Mouse (Mus musculus) CH12.LX (cell line): ENCODE data around the gene Fbxl18. TPM values are rescaled to one million over a fixed set of nuclear protein-coding genes. Genes with fewer than 3 reads are reported as not detected.
A peak's percentile ranks its signal among the peaks of the same experiment; 100 is the strongest.

ENCODE experiments used
- DNase-seq: peaks from one replicate; pipeline ENCODE4 v3.0.0-alpha.2; 2013; ENCODE audit errors: extremely low read depth
- H3K27ac ChIP-seq: 2 replicates; pipeline ENCODE4 v1.5.1; 2012; ENCODE audit warnings: low read depth, mild to moderate bottlenecking, control low read depth, moderate library complexity; ENCODE audit not compliant: insufficient read depth
- H3K27me3 ChIP-seq: replicated peaks from 2 replicates; pipeline ENCODE3; 2012; ENCODE audit warnings: inconsistent platforms
- H3K36me3 ChIP-seq, 2 experiments: replicated peaks in 1 of 2; 2 replicates each; pipeline versions ENCODE3 to v1.6.1; 2012; ENCODE audit warnings: inconsistent platforms in 1 of 2, low read length in 1 of 2, mild to moderate bottlenecking in 1 of 2, mixed read lengths in 1 of 2, moderate library complexity in 1 of 2; ENCODE audit not compliant: control insufficient read depth in 1 of 2, insufficient read depth in 1 of 2
- H3K4me1 ChIP-seq, 2 experiments: 2 replicates each; pipeline ENCODE4 v1.6.1; 2012; ENCODE audit warnings: inconsistent platforms in 1 of 2, moderate library complexity in 1 of 2; ENCODE audit not compliant: insufficient read depth in 2 of 2, control insufficient read depth in 1 of 2
- H3K4me2 ChIP-seq: 2 replicates; pipeline ENCODE4 v1.6.1; 2012; ENCODE audit warnings: low read depth, mild to moderate bottlenecking, control low read depth; ENCODE audit not compliant: poor library complexity, insufficient read depth, severe bottlenecking
- H3K4me3 ChIP-seq, 3 experiments: fragments of 150-350 bp in 1 of 3; sonication (generic) in 1 of 3; replicated peaks in 1 of 3; 2 replicates each; pipeline versions ENCODE3 to v1.5.1; 2011 to 2012; ENCODE audit warnings: low read depth in 2 of 3, low read length in 2 of 3, mild to moderate bottlenecking in 2 of 3, moderate library complexity in 2 of 3, control low read depth in 1 of 3, improper control_type of control experiment in 1 of 3, inconsistent platforms in 1 of 3, mixed read lengths in 1 of 3; ENCODE audit not compliant: poor library complexity in 1 of 3
- H3K79me2 ChIP-seq: replicated peaks from 2 replicates; pipeline ENCODE4 v1.6.1; 2012; ENCODE audit warnings: mild to moderate bottlenecking, moderate library complexity; ENCODE audit not compliant: control insufficient read depth, poor library complexity, insufficient read depth, severe bottlenecking; ENCODE audit errors: extremely low read depth
- H3K9ac ChIP-seq: 2 replicates; pipeline ENCODE4 v1.6.1; 2012; ENCODE audit warnings: low read depth, mild to moderate bottlenecking, control low read depth, moderate library complexity; ENCODE audit not compliant: insufficient read depth
- H3K9me3 ChIP-seq: replicated peaks from 2 replicates; pipeline ENCODE3; 2012; ENCODE audit warnings: low read length, inconsistent platforms, mixed read lengths
- BHLHE40 ChIP-seq: IDR thresholded peaks from 2 replicates; pipeline ENCODE4 v1.6.1; 2011; ENCODE audit warnings: mild to moderate bottlenecking, low read depth, low read length, improper control_type of control experiment
- CHD1 ChIP-seq: IDR thresholded peaks from 2 replicates; pipeline ENCODE4 v1.6.1; 2012; ENCODE audit warnings: low read depth, low read length, improper control_type of control experiment, inconsistent platforms
- CHD2 ChIP-seq: IDR thresholded peaks from 2 replicates; pipeline ENCODE4 v1.6.1; 2011; ENCODE audit warnings: low read length, improper control_type of control experiment
- CTCF ChIP-seq, 2 experiments: IDR thresholded peaks in 1 of 2; conservative IDR thresholded peaks in 1 of 2; 2 replicates each; pipeline ENCODE4 v1.5.1; 2011 to 2012; ENCODE audit warnings: low read depth in 2 of 2, low read length in 2 of 2, improper control_type of control experiment in 1 of 2, inconsistent platforms in 1 of 2, mild to moderate bottlenecking in 1 of 2, moderate library complexity in 1 of 2
- E2F4 ChIP-seq: IDR thresholded peaks from 2 replicates; pipeline ENCODE4 v1.6.1; 2011; ENCODE audit warnings: low read depth, low read length, improper control_type of control experiment; ENCODE audit not compliant: insufficient replicate concordance
- ELF1 ChIP-seq: IDR thresholded peaks from 2 replicates; pipeline ENCODE4 v1.6.1; 2014; ENCODE audit warnings: low read depth, mild to moderate bottlenecking, inconsistent platforms, low read length, improper control_type of control experiment
- EP300 ChIP-seq: IDR thresholded peaks from 2 replicates; pipeline ENCODE4 v1.6.1; 2011; ENCODE audit warnings: low read length, improper control_type of control experiment
- ETS1 ChIP-seq: conservative IDR thresholded peaks from 2 replicates; pipeline ENCODE4 v1.6.1; 2012; ENCODE audit warnings: low read depth, mild to moderate bottlenecking, inconsistent platforms, low read length, improper control_type of control experiment, moderate library complexity
- GABPA ChIP-seq: IDR thresholded peaks from 2 replicates; pipeline ENCODE4 v1.6.1; 2012; ENCODE audit warnings: low read depth, low read length, improper control_type of control experiment, inconsistent platforms; ENCODE audit not compliant: insufficient replicate concordance
- HCFC1 ChIP-seq: IDR thresholded peaks from 2 replicates; pipeline ENCODE4 v1.6.1; 2012; ENCODE audit warnings: low read depth, mild to moderate bottlenecking, inconsistent platforms, low read length, improper control_type of control experiment
- IRF4 ChIP-seq: IDR thresholded peaks from 2 replicates; pipeline ENCODE4 v1.6.1; 2014; ENCODE audit warnings: low read depth, mild to moderate bottlenecking, inconsistent platforms, low read length, improper control_type of control experiment
- JUN ChIP-seq: IDR thresholded peaks from 2 replicates; pipeline ENCODE4 v1.6.1; 2011; ENCODE audit warnings: low read depth, mild to moderate bottlenecking, low read length, improper control_type of control experiment, moderate library complexity; ENCODE audit not compliant: insufficient read depth
- JUND ChIP-seq: conservative IDR thresholded peaks from 2 replicates; pipeline ENCODE4 v1.6.1; 2011; ENCODE audit warnings: low read depth, low read length, improper control_type of control experiment
- KAT2A ChIP-seq: IDR thresholded peaks from 2 replicates; pipeline ENCODE4 v1.6.1; 2012; ENCODE audit warnings: low read length, improper control_type of control experiment, inconsistent platforms; ENCODE audit not compliant: insufficient replicate concordance
- MAFK ChIP-seq: IDR thresholded peaks from 2 replicates; pipeline ENCODE4 v1.6.1; 2011; ENCODE audit warnings: low read length, improper control_type of control experiment; ENCODE audit not compliant: insufficient replicate concordance
- MAX ChIP-seq: IDR thresholded peaks from 2 replicates; pipeline ENCODE4 v1.6.1; 2011; ENCODE audit warnings: low read length, improper control_type of control experiment
- MAZ ChIP-seq: IDR thresholded peaks from 2 replicates; pipeline ENCODE4 v1.6.1; 2012; ENCODE audit warnings: low read depth, mild to moderate bottlenecking, inconsistent platforms, low read length, improper control_type of control experiment, moderate library complexity
- MEF2A ChIP-seq: IDR thresholded peaks from 2 replicates; pipeline ENCODE4 v1.6.1; 2014; ENCODE audit warnings: low read depth, mild to moderate bottlenecking, inconsistent platforms, low read length, improper control_type of control experiment, borderline replicate concordance
- MXI1 ChIP-seq: IDR thresholded peaks from 2 replicates; pipeline ENCODE4 v1.6.1; 2011; ENCODE audit warnings: mild to moderate bottlenecking, low read depth, low read length, improper control_type of control experiment
- MYC ChIP-seq: IDR thresholded peaks from 2 replicates; pipeline ENCODE4 v1.6.1; 2011; ENCODE audit warnings: low read depth, mild to moderate bottlenecking, improper control_type of control experiment, low read length
- NELFE ChIP-seq: IDR thresholded peaks from 2 replicates; pipeline ENCODE4 v1.6.1; 2011; ENCODE audit warnings: low read depth, low read length, improper control_type of control experiment
- NRF1 ChIP-seq: IDR thresholded peaks from 2 replicates; pipeline ENCODE4 v1.6.1; 2014; ENCODE audit warnings: low read depth, mild to moderate bottlenecking, inconsistent platforms, low read length, improper control_type of control experiment, moderate library complexity
- PAX5 ChIP-seq: IDR thresholded peaks from 2 replicates; pipeline ENCODE4 v1.6.1; 2012; ENCODE audit warnings: low read length, inconsistent platforms, mixed read lengths
- POLR2A ChIP-seq: IDR thresholded peaks from 2 replicates; pipeline ENCODE4 v1.6.1; 2011; ENCODE audit warnings: low read depth, mild to moderate bottlenecking, improper control_type of control experiment, low read length
- POLR2AphosphoS2 ChIP-seq: IDR thresholded peaks from 2 replicates; pipeline ENCODE4 v1.6.1; 2011; ENCODE audit warnings: low read depth, low read length, improper control_type of control experiment
- RAD21 ChIP-seq: IDR thresholded peaks from 2 replicates; pipeline ENCODE4 v1.6.1; 2011; ENCODE audit warnings: low read depth, mild to moderate bottlenecking, low read length, improper control_type of control experiment, moderate library complexity
- RCOR1 ChIP-seq: conservative IDR thresholded peaks from 2 replicates; pipeline ENCODE4 v1.6.1; 2012; ENCODE audit warnings: low read depth, mild to moderate bottlenecking, inconsistent platforms, low read length, improper control_type of control experiment
- SIN3A ChIP-seq: IDR thresholded peaks from 2 replicates; pipeline ENCODE4 v1.6.1; 2012; ENCODE audit warnings: low read length, improper control_type of control experiment, inconsistent platforms
- SMC3 ChIP-seq: IDR thresholded peaks from 2 replicates; pipeline ENCODE4 v1.6.1; 2011; ENCODE audit warnings: low read depth, low read length, improper control_type of control experiment
- TBP ChIP-seq: conservative IDR thresholded peaks from 2 replicates; pipeline ENCODE4 v1.6.1; 2011; ENCODE audit warnings: low read depth, low read length, improper control_type of control experiment
- TCF12 ChIP-seq: IDR thresholded peaks from 2 replicates; pipeline ENCODE4 v1.6.1; 2014; ENCODE audit warnings: low read depth, mild to moderate bottlenecking, inconsistent platforms, low read length, improper control_type of control experiment
- UBTF ChIP-seq: IDR thresholded peaks from 2 replicates; pipeline ENCODE4 v1.6.1; 2012; ENCODE audit warnings: low read depth, mild to moderate bottlenecking, inconsistent platforms, low read length, improper control_type of control experiment, moderate library complexity
- USF1 ChIP-seq: IDR thresholded peaks from 2 replicates; pipeline ENCODE4 v1.6.1; 2014; ENCODE audit warnings: low read depth, mild to moderate bottlenecking, inconsistent platforms, low read length, improper control_type of control experiment
- USF2 ChIP-seq: conservative IDR thresholded peaks from 2 replicates; pipeline ENCODE4 v1.6.1; 2011; ENCODE audit warnings: low read depth, low read length, improper control_type of control experiment
- ZC3H11A ChIP-seq: IDR thresholded peaks from 2 replicates; pipeline ENCODE4 v1.6.1; 2012; ENCODE audit warnings: low read depth, mild to moderate bottlenecking, inconsistent platforms, low read length, improper control_type of control experiment
- ZKSCAN1 ChIP-seq: IDR thresholded peaks from 2 replicates; pipeline ENCODE4 v1.6.1; 2012; ENCODE audit warnings: low read depth, inconsistent platforms, low read length, improper control_type of control experiment, borderline replicate concordance
- ZMIZ1 ChIP-seq: IDR thresholded peaks from 2 replicates; pipeline ENCODE4 v1.6.1; 2012; ENCODE audit warnings: low read depth, mild to moderate bottlenecking, inconsistent platforms, low read length, improper control_type of control experiment
- ZNF384 ChIP-seq: IDR thresholded peaks from 2 replicates; pipeline ENCODE4 v1.6.1; 2012; ENCODE audit warnings: low read depth, low read length, improper control_type of control experiment, inconsistent platforms
- dilution Hi-C: fragments of 300-500 bp; cut with MboI; formaldehyde crosslinking; loops from 2 replicates; pipeline ENCODE4 v1.14.3; 2020; ENCODE audit warnings: low sequenced_read_pairs; ENCODE audit not compliant: extremely low pct_unique_long_range_greater_than_20kb, extremely low pct_ligation_motif_present
- in situ Hi-C: fragments of 300-500 bp; cut with MboI; formaldehyde crosslinking; loops from 3 replicates; pipeline ENCODE4 v1.14.3; 2019; ENCODE audit warnings: low sequenced_read_pairs, low pct_ligation_motif_present, low pct_unique_long_range_greater_than_20kb, mixed read lengths
- polyA plus RNA-seq: library from polyadenylated mRNA; unstranded; fragments of >175 nt; gene quantifications from 2 replicates; pipeline ENCODE4 v1.2.1, GENCODE M21; 2012; ENCODE audit warnings: low read depth; ENCODE audit not compliant: insufficient read length
- total RNA-seq, 2 experiments: library from RNA; depleted of rRNA; stranded (reverse); fragments of 300-350 nt in 1 of 2; fragments of >200 nt in 1 of 2; gene quantifications; 2 replicates each; pipeline ENCODE4 v1.2.3; 2012 to 2014

Gene Fbxl18
- total and polyA plus RNA-seq, 3 experiments, result 3.7 to 6.4 (median 5.5) TPM

DNA sequence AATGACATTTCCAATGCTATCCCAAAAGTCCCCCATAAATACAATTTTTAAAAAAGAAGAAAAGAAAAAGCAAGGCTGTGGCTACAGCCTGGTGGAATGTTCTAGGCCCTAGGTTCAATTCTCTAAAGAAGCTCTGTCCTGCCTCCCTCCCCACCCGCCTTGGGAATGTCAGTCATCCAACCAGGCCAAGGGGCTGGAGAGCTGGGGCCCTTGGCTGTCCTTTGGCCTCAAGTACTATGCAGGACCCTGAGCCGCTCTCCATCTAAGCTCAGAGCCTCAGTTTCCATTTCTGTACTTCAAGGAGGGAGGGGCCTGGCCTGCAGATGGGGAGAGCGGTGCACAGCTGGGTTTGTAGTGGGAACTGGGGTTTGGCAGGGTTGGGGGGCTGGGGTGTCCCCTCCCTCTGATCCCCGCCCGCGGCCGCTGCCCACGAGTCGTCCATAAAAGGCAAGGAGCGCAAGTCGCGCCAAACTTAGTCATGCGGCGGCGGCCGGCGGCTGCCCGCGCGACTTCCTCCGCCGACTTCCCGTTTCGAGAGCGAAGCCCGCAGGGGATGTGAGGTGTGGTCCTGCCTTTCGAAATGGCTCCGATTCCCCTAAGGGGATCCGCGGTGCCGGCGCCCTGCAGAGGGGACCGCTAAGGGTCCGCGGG, 33.7 kb upstream of the Fbxl18 start:
- H3K9me3 ChIP-seq, result no peaks in the 10 kb centered on the region
- peak overlapping the region; percentile 11; the same call in 1 of the 2 replicates for H3K27ac ChIP-seq
- H3K9ac ChIP-seq, result peak overlapping the region; percentile 70
- no peaks in the 10 kb centered on the region for H3K36me3 ChIP-seq
- in situ Hi-C loops, result loop anchor here (25.0 kb wide), 1 partner anchor 358 kb away; the partner anchor contains the start of gene Zfp853
- TF ChIP-seq ZNF384 (no peak), POLR2A (peak; percentile 83), SIN3A (peak; percentile 76), USF1 (no peak), EP300 (peak; percentile 25; the same call in 1 of the 2 replicates), MAX (peak; percentile 72; the same call in 1 of the 2 replicates), IRF4 (peak; percentile 45; the same call in 1 of the 2 replicates), RAD21 (no peak), E2F4 (no peak), CHD2 (peak; percentile 67; the same call in 1 of the 2 replicates), SMC3 (no peak; the same call in 1 of the 2 replicates), ZMIZ1 (no peak), USF2 (no peak), JUN (no peak), ZKSCAN1 (no peak), NRF1 (peak; percentile 27; the same call in 1 of the 2 replicates), ETS1 (peak; percentile 50; the same call in 1 of the 2 replicates), KAT2A (no peak), RCOR1 (no peak), ZC3H11A (no peak), TBP (no peak), PAX5 (no peak), POLR2AphosphoS2 (no peak), JUND (no peak), GABPA (no peak), TCF12 (peak; percentile 78), HCFC1 (peak; percentile 62), MXI1 (peak; percentile 55; the same call in 1 of the 2 replicates), MAZ (peak; percentile 53; the same call in 1 of the 2 replicates), CHD1 (no peak), MEF2A (peak; percentile 32; the same call in 1 of the 2 replicates), BHLHE40 (peak; percentile 75), MAFK (no peak), CTCF (conservative IDR thresholded peaks at IDR 0.05 in 1 of 2, IDR thresholded peaks at IDR 0.05 in 1 of 2; ENCODE audit: low read depth in 2 of 2, low read length in 2 of 2) (no peak), ELF1 (peak; percentile 73), NELFE (no peak), UBTF (peak; percentile 77; the same call in 1 of the 2 replicates), MYC (peak; percentile 40; the same call in 1 of the 2 replicates)
- H3K79me2 ChIP-seq, result no peaks in the 10 kb centered on the region
- peak; percentile 71 for DNase-seq
- H3K4me2 ChIP-seq, result peak overlapping the region; percentile 25
- dilution Hi-C loops, result no loop called here
- H3K4me3 ChIP-seq, result peak overlapping the region; percentile 60 to 62 (median 61)
- peaks cover 13 to 67% of the 10 kb centered on the region in 2 experiments; a peak in 3 of 4 replicates for H3K4me1 ChIP-seq
- no peaks in the 10 kb centered on the region for H3K27me3 ChIP-seq
